Mouse (Mus musculus) olfactory bulb, adult 2 months (tissue): ENCODE results near the gene Ric8b.

Experiments used
- CTCF ChIP-seq: fragments of 200-500 bp; IDR thresholded peaks from 2 replicates; pipeline ENCODE4 v1.5.1; 2012; ENCODE audit warnings: low read depth, mild to moderate bottlenecking, low read length, moderate library complexity; ENCODE audit not compliant: insufficient read depth
- POLR2A ChIP-seq: fragments of 200-500 bp; IDR thresholded peaks from 2 replicates; pipeline ENCODE4 v1.6.1; 2012; ENCODE audit warnings: mild to moderate bottlenecking, low read depth, low read length, moderate library complexity; ENCODE audit not compliant: insufficient read depth

DNA sequence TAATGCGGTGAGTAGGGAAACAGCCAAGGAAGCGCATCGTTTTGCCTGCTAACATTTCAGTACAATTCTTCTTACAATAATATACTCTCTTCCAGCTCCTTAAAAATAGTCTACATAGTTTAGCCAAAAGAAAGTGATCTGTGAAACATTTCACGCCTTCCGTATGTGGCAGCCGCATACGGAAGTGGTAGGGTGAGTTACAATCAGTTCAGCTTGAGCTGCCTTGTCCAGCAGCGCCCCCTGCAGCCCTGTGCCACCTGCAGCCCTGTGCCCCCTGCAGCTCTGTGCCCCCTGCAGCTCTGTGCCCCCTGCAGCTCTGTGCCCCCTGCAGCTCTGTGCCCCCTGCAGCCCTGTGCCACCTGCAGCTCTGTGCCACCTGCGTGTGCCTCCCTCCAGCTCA, 68.5 kb downstream of the Ric8b start:
- TF ChIP-seq POLR2A (no peak), CTCF (no peak)
